Mouse (Mus musculus): Measurements from ENCODE around the gene Tmem221.

DNA sequence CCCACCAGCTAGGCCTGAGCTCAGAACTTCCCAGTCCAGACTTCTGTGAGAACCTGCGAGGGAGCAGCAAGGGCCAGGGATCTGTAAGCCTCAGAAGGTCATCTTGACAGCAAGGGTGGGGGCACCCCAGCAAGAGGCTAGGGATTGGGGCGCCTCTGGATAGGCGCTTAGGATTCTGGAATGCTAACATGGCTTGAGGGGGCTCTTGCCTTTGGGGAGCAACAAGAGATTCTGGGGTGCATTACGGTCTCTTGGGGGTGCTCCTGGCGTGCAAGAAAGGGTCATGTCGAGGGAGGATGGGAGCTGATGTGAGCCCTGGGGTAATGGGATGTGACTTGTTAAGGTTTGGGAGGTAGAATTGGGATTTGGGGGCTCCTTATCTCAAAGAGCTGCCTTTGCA, 10.3 kb upstream of the Tmem221 start:
- TF ChIP-seq POLR2AphosphoS2 (IDR thresholded peaks at IDR 0.05; ENCODE audit: insufficient read length, low read depth) (no peak), POLR2A (IDR thresholded peaks at IDR 0.05; ENCODE audit: insufficient read length, low read depth) (no peak), USF1 (IDR thresholded peaks at IDR 0.05; ENCODE audit: low read depth) (no peak), MAX (IDR thresholded peaks at IDR 0.05; ENCODE audit: low read depth) (no peak), CEBPB (IDR thresholded peaks at IDR 0.05; ENCODE audit: insufficient read depth, poor library complexity, severe bottlenecking) (no peak)

Measured in myocyte (in vitro differentiated cells).